Mouse (Mus musculus) hindlimb bud, embryonic 11.5 days (tissue): ENCODE measurements at regions not wholly inside any gene's neighbourhood (a gene's known extent, or its start where the extent isn't known, plus 50 kb on each side); places are given as distances from the start of the nearest gene placed in this dataset.

Source experiments
- DNase-seq: peaks from one replicate; pipeline ENCODE4 v3.0.0-alpha.2; 2012; ENCODE audit warnings: low read depth, low spot score; ENCODE audit errors: extremely low spot score

- DNase-seq = no peak
These were observed 57.8 kb downstream of the Ier5 start for GRCm38 (mm10) chr1:155041592-155041991.

- no peak for DNase-seq
These were observed 58.5 kb downstream of the Ier5 start for GRCm38 (mm10) chr1:155040939-155041371.

GRCm38 (mm10) chr1:155040086-155040726 lies 59.2 kb downstream of the Ier5 start:
- no peak for DNase-seq

- DNase-seq = no peak
These were observed 60.5 kb downstream of the Ier5 start for GRCm38 (mm10) chr1:155038631-155039625.

GRCm38 (mm10) chr1:155037479-155037878 lies 62.0 kb downstream of the Ier5 start:
- DNase-seq = no peak

- DNase-seq = no peak
These were observed 68.5 kb downstream of the Ier5 start for GRCm38 (mm10) chr1:155030908-155031307.

- no peak for DNase-seq
These were observed 70.1 kb downstream of the Ier5 start for GRCm38 (mm10) chr1:155029195-155029879.

- no peak for DNase-seq
These were observed 70.7 kb downstream of the Ier5 start for GRCm38 (mm10) chr1:155028735-155029134.

- DNase-seq = no peak
These were observed 71.3 kb downstream of the Ier5 start for GRCm38 (mm10) chr1:155028147-155028546.

- no peak for DNase-seq
These were observed 71.9 kb downstream of the Ier5 start for GRCm38 (mm10) chr1:155027583-155027982.

GRCm38 (mm10) chr1:155025862-155026478 lies 73.5 kb downstream of the Ier5 start:
- DNase-seq = peak; percentile 91

- DNase-seq = no peak
These were observed 76.1 kb downstream of the Ier5 start for GRCm38 (mm10) chr1:155023324-155023723.

- no peak for DNase-seq
These were observed 83.8 kb downstream of the Ier5 start for GRCm38 (mm10) chr1:155015669-155016068.

GRCm38 (mm10) chr1:155014944-155015343 lies 84.5 kb downstream of the Ier5 start:
- no peak for DNase-seq

GRCm38 (mm10) chr1:155013784-155014183 lies 85.7 kb downstream of the Ier5 start:
- no peak for DNase-seq

- DNase-seq = no peak
These were observed 86.1 kb downstream of the Ier5 start for GRCm38 (mm10) chr1:155013361-155013760.

GRCm38 (mm10) chr1:155006539-155007486 lies 92.6 kb downstream of the Ier5 start:
- peak; percentile 74 for DNase-seq

GRCm38 (mm10) chr1:155006099-155006498 lies 93.3 kb downstream of the Ier5 start:
- no peak for DNase-seq

GRCm38 (mm10) chr1:155000301-155000700 lies 99.1 kb downstream of the Ier5 start:
- no peak for DNase-seq
